Mouse (Mus musculus) embryonic facial prominence, embryonic 13.5 days (tissue): ENCODE measurements around the gene Stk32b. TPM values are rescaled to one million over a fixed set of nuclear protein-coding genes. Genes with fewer than 3 reads are reported as not detected.

Experiments used
- ATAC-seq: fragments of 200-750 bp; cut with Nextera tagmentation; 2 replicates; pipeline ENCODE4 v1.8.0; 2017; ENCODE audit warnings: low read depth; ENCODE audit not compliant: insufficient number of reproducible peaks, insufficient read depth, low FRiP score, low TSS enrichment
- H3K27ac ChIP-seq: fragments of 300-500 bp; sonication (generic); 2 replicates; pipeline ENCODE4 v1.5.1; 2015; ENCODE audit warnings: moderate library complexity, mild to moderate bottlenecking, inconsistent platforms
- H3K27me3 ChIP-seq: fragments of 300-500 bp; sonication (generic); 2 replicates; pipeline ENCODE4 v1.6.1; 2015; ENCODE audit warnings: mild to moderate bottlenecking, inconsistent platforms
- H3K36me3 ChIP-seq: fragments of 300-500 bp; sonication (generic); 2 replicates; pipeline ENCODE4 v1.6.1; 2015; ENCODE audit warnings: mild to moderate bottlenecking, inconsistent platforms
- H3K4me1 ChIP-seq: fragments of 300-500 bp; sonication (generic); 2 replicates; pipeline ENCODE4 v1.6.1; 2015; ENCODE audit warnings: inconsistent platforms
- H3K4me2 ChIP-seq: fragments of 300-500 bp; sonication (generic); 2 replicates; pipeline ENCODE4 v1.6.1; 2015; ENCODE audit warnings: moderate library complexity, mild to moderate bottlenecking, inconsistent platforms
- H3K4me3 ChIP-seq: fragments of 300-500 bp; sonication (generic); 2 replicates; pipeline ENCODE4 v1.5.1; 2015; ENCODE audit warnings: mild to moderate bottlenecking, inconsistent platforms
- H3K9ac ChIP-seq: fragments of 300-500 bp; sonication (generic); 2 replicates; pipeline ENCODE4 v1.6.1; 2015; ENCODE audit warnings: mild to moderate bottlenecking, inconsistent platforms
- H3K9me3 ChIP-seq: fragments of 300-500 bp; sonication (generic); 2 replicates; pipeline ENCODE4 v1.6.1; 2016; ENCODE audit warnings: inconsistent platforms
- WGBS: fragments of 180-500 bp; shearing (Covaris S2); methylation state at CpG from one replicate; pipeline ENCODE4 v1.1.7; 2015; ENCODE audit warnings: mixed read lengths; 5-methylcytosine and 5-hydroxymethylcytosine counted together
- polyA plus RNA-seq: library from polyadenylated mRNA; unstranded; fragments of >200 nt; fragmentation: Nextera tagmentation; extraction: Ambion mirVana; gene quantifications from 2 replicates; pipeline ENCODE4 v1.2.1, GENCODE M21; 2015

The Stk32b gene
- polyA plus RNA-seq, 1 experiment from 2014 or later = 5.5 TPM

- Histone ChIP-seq H3K27ac (peak overlapping the region; percentile 58), H3K4me1 (peaks cover 49% of the 10 kb centered on the region), H3K36me3 (no peaks in the 10 kb centered on the region), H3K27me3 (peaks cover 37% of the 10 kb centered on the region), H3K9ac (no peak overlapping the region), H3K4me3 (no peak overlapping the region), H3K9me3 (no peaks in the 10 kb centered on the region; the same call in 1 of the 2 replicates), H3K4me2 (peak overlapping the region; percentile 2; the same call in 1 of the 2 replicates)
- 11% methylated on average over 6 of the region's 6 CpGs for WGBS
- no peak for ATAC-seq
Measured at GRCm38 (mm10) chr5:37720670-37721069, 3.7 kb upstream of the Stk32b start.

DNA sequence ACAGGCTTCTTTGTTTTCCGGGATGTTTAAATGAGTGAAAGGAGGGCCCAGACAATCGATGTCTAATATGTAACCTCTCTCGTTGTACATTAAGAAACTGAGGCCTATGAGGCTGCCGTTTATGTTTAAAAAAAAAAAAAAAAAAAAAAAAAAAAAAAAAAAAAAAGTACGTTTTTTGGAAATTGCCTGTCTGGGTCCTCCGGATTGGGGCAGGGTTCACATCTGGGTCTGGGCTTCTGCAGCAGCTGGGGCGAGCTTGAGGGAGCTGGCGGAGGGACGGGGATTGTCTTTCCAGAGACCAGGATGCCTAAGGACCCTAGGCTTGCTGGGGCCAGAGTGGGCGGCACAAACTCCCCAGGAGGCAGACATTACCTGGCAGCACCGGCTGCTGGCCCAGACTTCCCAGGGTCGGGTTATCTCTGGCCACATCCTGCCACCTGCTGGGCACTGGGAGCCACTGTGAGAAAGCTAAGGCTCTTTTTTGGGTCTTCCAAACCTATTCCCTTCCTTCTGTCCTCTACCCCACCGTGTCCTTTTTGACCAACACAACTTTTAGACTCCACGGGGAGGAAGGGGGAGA, 503 bp upstream of the Stk32b start:
- peak overlapping the region; percentile 49 for H3K4me3 ChIP-seq
- H3K27me3 ChIP-seq = peaks cover 46% of the 10 kb centered on the region
- peak overlapping the region; percentile 74 for H3K4me2 ChIP-seq
- WGBS = under 1% methylated on average over 14 of the region's 14 CpGs
- H3K36me3 ChIP-seq = no peaks in the 10 kb centered on the region
- H3K4me1 ChIP-seq = peaks cover 42% of the 10 kb centered on the region
- no peak for ATAC-seq
- H3K27ac ChIP-seq = no peak overlapping the region; the same call in 1 of the 2 replicates
- peak overlapping the region; percentile 65 for H3K9ac ChIP-seq
- no peaks in the 10 kb centered on the region; the same call in 1 of the 2 replicates for H3K9me3 ChIP-seq

DNA sequence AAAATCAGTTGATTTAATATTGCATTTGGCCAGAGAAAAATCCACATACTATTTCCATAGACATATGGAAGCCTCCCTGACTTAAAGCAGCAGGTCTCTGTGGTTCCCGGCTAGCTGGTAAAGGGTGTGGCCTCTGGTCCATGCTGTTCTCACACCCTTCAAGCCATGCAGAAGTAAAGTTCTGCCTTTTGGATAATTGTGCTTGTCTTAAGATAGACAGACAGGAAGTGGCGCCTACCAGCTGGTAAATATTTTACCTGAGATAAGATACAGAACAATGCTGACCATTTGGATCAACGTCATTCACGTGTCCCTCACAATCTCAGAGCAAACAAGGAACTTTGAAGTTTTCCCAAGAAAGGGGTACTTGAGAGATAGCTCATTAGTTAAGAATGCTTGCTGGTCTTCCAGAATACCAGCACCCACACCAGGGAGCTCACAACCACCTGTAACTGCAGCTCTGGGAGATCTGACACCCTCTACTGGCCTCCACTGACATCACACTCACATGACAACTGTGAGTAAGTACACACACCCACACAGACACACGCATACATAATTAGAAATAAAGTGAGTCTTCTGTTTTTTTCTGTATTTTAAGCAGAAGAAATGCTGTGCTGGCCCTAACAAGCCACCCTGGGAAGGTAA, 7.6 kb downstream of the Stk32b start:
- no peak overlapping the region for H3K4me3 ChIP-seq
- H3K9ac ChIP-seq = no peak overlapping the region
- 0 out of 2 replicates have a peak, but pooled peaks cover 2% of the 10 kb centered on the region for H3K27me3 ChIP-seq
- no peaks in the 10 kb centered on the region for H3K36me3 ChIP-seq
- WGBS = 89% methylated on average over 5 of the region's 5 CpGs
- H3K9me3 ChIP-seq = no peaks in the 10 kb centered on the region; the same call in 1 of the 2 replicates
- no peak overlapping the region for H3K4me2 ChIP-seq
- no peak overlapping the region for H3K27ac ChIP-seq
- H3K4me1 ChIP-seq = no peaks in the 10 kb centered on the region
- no peak for ATAC-seq

DNA sequence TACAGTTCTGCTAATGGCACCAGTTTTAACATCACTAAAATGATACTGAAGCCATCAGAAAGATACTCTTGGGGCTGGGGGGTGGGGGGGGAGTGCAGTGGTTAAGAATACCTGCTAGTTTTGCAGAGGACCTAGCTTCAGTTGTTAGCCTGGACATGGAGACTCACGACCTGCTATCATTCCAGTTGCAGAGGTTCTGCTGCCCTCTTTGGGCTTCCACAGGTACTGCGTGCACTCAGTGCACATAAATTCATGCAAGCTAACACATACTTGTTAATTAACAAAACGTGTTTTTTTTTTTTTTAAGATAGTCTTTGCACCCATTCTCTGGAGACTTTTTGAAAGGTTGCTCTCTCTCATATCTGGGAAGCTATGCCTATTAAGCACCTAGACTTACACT, 8.8 kb downstream of the Stk32b start:
- WGBS = 64% methylated on average over 3 of the region's 3 CpGs
- Histone ChIP-seq H3K9ac (no peak overlapping the region), H3K36me3 (no peaks in the 10 kb centered on the region), H3K27ac (no peak overlapping the region), H3K27me3 (no peaks in the 10 kb centered on the region), H3K9me3 (no peaks in the 10 kb centered on the region; the same call in 1 of the 2 replicates), H3K4me3 (no peak overlapping the region), H3K4me1 (no peaks in the 10 kb centered on the region), H3K4me2 (no peak overlapping the region)
- no peak for ATAC-seq

GRCm38 (mm10) chr5:37704962-37705361, 12.0 kb downstream of the Stk32b start:
- no peak for ATAC-seq
- no peak overlapping the region for H3K4me3 ChIP-seq
- no peaks in the 10 kb centered on the region; the same call in 1 of the 2 replicates for H3K9me3 ChIP-seq
- peaks cover 7% of the 10 kb centered on the region; the same call in 1 of the 2 replicates for H3K4me1 ChIP-seq
- H3K27ac ChIP-seq = no peak overlapping the region
- H3K27me3 ChIP-seq = no peaks in the 10 kb centered on the region
- no peak overlapping the region for H3K9ac ChIP-seq
- no peaks in the 10 kb centered on the region for H3K36me3 ChIP-seq
- H3K4me2 ChIP-seq = no peak overlapping the region
- WGBS = 85% methylated on average over 2 of the region's 2 CpGs

DNA sequence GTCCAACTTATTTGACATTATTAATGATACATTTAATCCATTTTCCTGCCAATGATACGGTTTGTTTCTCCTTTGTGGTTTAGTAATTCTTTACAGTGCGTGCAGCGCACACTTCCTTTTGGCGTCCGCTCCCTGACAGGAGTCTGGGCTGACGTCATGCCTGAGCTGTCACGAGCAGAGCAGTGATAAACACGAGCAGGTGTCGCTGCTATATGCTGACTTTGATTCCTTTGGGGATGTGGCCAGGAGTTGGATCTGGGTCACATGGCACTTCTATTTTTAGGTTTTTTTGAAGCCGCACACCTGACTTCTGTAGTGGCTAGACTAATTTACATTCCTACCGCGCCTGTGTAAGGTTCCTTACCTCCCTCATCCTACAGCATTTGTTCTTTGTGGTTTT, 17.2 kb downstream of the Stk32b start:
- ATAC-seq = no peak
- H3K4me3 ChIP-seq = no peak overlapping the region

GRCm38 (mm10) chr5:37697286-37697685, 19.7 kb downstream of the Stk32b start:
- Histone ChIP-seq H3K27ac (no peak overlapping the region), H3K4me1 (peaks cover 9% of the 10 kb centered on the region; the same call in 1 of the 2 replicates), H3K27me3 (peaks cover 4% of the 10 kb centered on the region; the same call in 1 of the 2 replicates), H3K9me3 (no peaks in the 10 kb centered on the region), H3K4me2 (no peak overlapping the region), H3K4me3 (no peak overlapping the region), H3K9ac (no peak overlapping the region), H3K36me3 (no peaks in the 10 kb centered on the region)
- no peak for ATAC-seq
- WGBS = 83% methylated on average over 7 of the region's 7 CpGs

More for the DNA sequence above, 17.2 kb downstream of the Stk32b start:
- Histone ChIP-seq H3K9me3 (no peaks in the 10 kb centered on the region), H3K4me2 (no peak overlapping the region), H3K9ac (no peak overlapping the region), H3K36me3 (no peaks in the 10 kb centered on the region), H3K27me3 (peaks cover 4% of the 10 kb centered on the region; the same call in 1 of the 2 replicates), H3K27ac (no peak overlapping the region), H3K4me1 (peaks cover 9% of the 10 kb centered on the region; the same call in 1 of the 2 replicates)
- WGBS = 60% methylated on average over 12 of the region's 12 CpGs

DNA sequence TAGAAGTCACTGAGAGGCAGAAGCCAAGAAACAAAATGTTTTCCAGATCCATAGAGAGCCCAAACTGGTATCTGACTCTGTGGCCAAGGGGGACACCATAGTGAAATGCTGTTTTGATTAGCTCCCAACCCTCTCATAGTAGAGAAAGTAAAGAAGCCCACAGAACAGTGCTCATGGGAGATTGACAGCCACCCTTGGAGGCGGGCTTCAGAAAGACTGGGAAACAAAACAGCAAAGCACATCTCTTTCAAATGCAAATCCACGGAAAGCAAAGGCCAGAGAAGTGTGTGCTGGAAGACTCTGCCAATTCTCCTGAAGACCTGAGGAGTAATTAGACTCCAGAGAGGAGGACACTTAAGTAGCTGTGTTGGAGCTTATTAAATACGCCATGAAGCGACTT, 21.2 kb downstream of the Stk32b start:
- no peak for ATAC-seq
- Histone ChIP-seq H3K4me1 (peaks cover 9% of the 10 kb centered on the region; the same call in 1 of the 2 replicates), H3K9me3 (no peaks in the 10 kb centered on the region), H3K27ac (no peak overlapping the region), H3K9ac (no peak overlapping the region), H3K27me3 (peaks cover 4% of the 10 kb centered on the region; the same call in 1 of the 2 replicates), H3K36me3 (no peaks in the 10 kb centered on the region), H3K4me2 (no peak overlapping the region), H3K4me3 (no peak overlapping the region)
- 39% methylated on average over 4 of the region's 4 CpGs for WGBS

GRCm38 (mm10) chr5:37692759-37693158, 24.2 kb downstream of the Stk32b start:
- WGBS = 87% methylated on average over 3 of the region's 3 CpGs
- Histone ChIP-seq H3K27ac (no peak overlapping the region), H3K4me2 (no peak overlapping the region), H3K4me3 (no peak overlapping the region), H3K27me3 (no peaks in the 10 kb centered on the region; the same call in 1 of the 2 replicates), H3K9me3 (no peaks in the 10 kb centered on the region), H3K36me3 (no peaks in the 10 kb centered on the region), H3K9ac (no peak overlapping the region), H3K4me1 (no peaks in the 10 kb centered on the region)
- ATAC-seq = no peak

GRCm38 (mm10) chr5:37670781-37671180, 46.2 kb downstream of the Stk32b start:
- Histone ChIP-seq H3K4me2 (no peak overlapping the region), H3K4me1 (no peaks in the 10 kb centered on the region), H3K4me3 (no peak overlapping the region), H3K27ac (no peak overlapping the region), H3K9ac (no peak overlapping the region), H3K36me3 (no peaks in the 10 kb centered on the region), H3K27me3 (no peaks in the 10 kb centered on the region), H3K9me3 (no peaks in the 10 kb centered on the region; the same call in 1 of the 2 replicates)
- no peak for ATAC-seq
- 85% methylated on average over 7 of the region's 7 CpGs for WGBS

GRCm38 (mm10) chr5:37664962-37665361, 52.0 kb downstream of the Stk32b start:
- no peaks in the 10 kb centered on the region for H3K27me3 ChIP-seq
- no peaks in the 10 kb centered on the region for H3K9me3 ChIP-seq
- H3K27ac ChIP-seq = no peak overlapping the region
- ATAC-seq = no peak
- H3K4me1 ChIP-seq = no peaks in the 10 kb centered on the region
- no peak overlapping the region for H3K4me3 ChIP-seq
- no peaks in the 10 kb centered on the region for H3K36me3 ChIP-seq
- WGBS = 74% methylated on average over 3 of the region's 3 CpGs
- no peak overlapping the region for H3K9ac ChIP-seq
- H3K4me2 ChIP-seq = no peak overlapping the region

- Histone ChIP-seq H3K27ac (no peak overlapping the region), H3K9me3 (no peaks in the 10 kb centered on the region), H3K4me2 (no peak overlapping the region), H3K27me3 (no peaks in the 10 kb centered on the region), H3K4me3 (no peak overlapping the region), H3K9ac (no peak overlapping the region), H3K36me3 (no peaks in the 10 kb centered on the region), H3K4me1 (no peaks in the 10 kb centered on the region)
- 79% methylated on average over 4 of the region's 4 CpGs for WGBS
- ATAC-seq = no peak
Measured at GRCm38 (mm10) chr5:37659177-37659576, 57.8 kb downstream of the Stk32b start.
